Mouse (Mus musculus) ovary, adult 18-20 months (tissue): Measurements from ENCODE around the gene Pdcl3.

Experiments used
- DNase-seq: peaks from one replicate; pipeline ENCODE4 v3.0.0; 2022; ENCODE audit warnings: low spot score, mixed read lengths

The Pdcl3 gene

DNA sequence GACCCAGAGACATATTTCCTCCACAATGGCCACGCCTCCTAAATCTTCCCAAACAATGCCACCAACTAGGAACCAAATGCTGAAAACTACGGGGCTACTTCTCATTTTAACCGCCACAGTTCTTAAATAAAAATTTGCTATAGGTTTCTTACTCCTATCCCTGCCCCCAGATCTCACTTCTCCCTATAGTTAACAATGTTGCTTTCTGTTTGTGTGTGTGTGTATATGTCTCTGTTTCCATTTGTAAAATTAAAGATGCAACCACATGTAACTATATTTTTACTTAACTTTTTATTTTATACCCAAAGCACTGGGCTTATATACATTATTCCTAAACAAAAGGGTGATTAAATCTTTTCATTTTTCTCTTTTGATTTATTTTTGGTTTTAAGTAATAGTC lies at the start of gene Pdcl3:
Pdcl3 (plus strand) TSS at position 301 of the 400 bp plus-strand sequence.
- DNase-seq: no peak

- DNase-seq: no peak
Measured at GRCm38 (mm10) chr1:38936780-38937179, 48.6 kb upstream of the Pdcl3 start.

DNA sequence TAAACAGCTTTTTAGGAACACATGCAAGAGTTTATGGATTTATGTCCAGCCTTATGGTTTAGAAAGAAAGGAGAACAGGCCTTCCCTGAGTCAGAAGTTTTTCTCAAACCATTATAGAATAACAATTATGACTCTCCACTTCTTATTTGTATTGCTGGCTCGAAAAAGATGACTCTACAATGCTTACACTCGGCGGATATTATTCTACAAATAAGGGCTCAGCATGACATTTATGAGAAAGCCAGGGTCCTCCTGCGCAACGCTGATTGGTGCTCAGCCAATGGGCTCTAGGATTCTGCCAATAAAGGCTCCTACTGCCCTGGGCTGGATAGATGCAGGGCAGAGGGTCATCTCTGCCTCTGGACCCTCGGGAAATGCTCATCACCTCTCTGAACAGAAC lies 46.6 kb upstream of the Pdcl3 start, which contains the start of gene Nms:
Nms (plus strand) TSS at position 301 of the 400 bp plus-strand sequence.
- no peak for DNase-seq

DNA sequence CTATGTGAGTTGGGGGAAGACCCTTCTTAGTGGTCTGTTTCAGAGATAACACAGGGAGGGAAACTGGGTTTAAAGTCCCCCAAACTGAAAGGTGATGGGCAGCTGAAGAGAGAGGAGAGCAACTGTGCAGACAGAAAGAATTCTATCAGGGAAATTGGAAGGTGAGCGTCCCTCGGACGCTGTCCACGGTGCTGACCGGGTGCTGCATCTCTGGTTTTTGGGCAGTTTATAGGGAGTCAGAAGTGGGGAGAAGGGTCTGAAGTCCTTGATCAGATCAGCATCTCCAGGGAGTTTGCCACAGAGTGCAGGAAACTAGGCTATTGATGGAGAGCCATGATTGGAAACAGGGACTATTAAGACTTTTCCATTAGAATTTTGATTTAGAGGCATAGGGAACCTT lies 45.8 kb upstream of the Pdcl3 start:
- no peak for DNase-seq

GRCm38 (mm10) chr1:38956457-38956856 lies 29.0 kb upstream of the Pdcl3 start:
- no peak for DNase-seq

DNA sequence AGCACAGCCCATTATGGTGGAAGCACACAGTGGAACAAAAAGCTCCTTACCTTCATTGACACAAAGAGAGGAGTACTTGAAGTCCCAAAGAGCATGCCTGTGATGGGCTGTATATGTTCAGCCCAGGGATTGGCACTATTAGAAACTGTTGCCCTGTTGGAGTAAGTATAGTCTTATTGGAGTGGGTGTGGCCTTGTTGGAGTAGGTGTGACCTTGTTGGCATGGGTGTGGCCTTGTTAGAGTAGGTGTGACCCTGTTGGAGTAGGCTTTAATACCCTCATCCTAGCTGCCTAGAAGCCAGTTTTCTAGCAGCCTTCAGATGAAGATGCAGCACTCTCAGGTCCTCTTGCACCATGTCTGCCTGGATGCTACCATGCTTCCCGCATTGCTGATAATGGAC lies 16.3 kb upstream of the Pdcl3 start:
- no peak for DNase-seq

DNA sequence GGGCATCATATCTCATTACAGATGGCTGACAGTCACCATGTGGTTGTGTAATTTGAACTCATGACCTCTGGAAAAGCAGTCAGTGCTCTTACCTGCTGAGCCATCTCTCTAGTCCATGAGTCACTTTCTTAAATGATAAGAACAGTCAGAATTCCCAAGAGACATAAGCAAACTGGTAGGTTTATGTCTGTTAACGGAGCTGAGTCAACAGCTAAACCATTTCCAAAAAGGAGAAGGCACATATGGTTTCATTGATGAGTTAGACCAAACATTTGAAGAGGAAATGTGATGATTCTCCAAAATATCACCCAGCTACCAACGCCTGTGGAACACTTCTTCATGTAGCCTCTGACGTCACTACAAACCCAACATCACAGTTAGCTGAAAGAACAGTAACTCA lies 13.7 kb upstream of the Pdcl3 start:
- DNase-seq: no peak

- no peak for DNase-seq
Measured at GRCm38 (mm10) chr1:38972986-38973592, 12.3 kb upstream of the Pdcl3 start.

DNA sequence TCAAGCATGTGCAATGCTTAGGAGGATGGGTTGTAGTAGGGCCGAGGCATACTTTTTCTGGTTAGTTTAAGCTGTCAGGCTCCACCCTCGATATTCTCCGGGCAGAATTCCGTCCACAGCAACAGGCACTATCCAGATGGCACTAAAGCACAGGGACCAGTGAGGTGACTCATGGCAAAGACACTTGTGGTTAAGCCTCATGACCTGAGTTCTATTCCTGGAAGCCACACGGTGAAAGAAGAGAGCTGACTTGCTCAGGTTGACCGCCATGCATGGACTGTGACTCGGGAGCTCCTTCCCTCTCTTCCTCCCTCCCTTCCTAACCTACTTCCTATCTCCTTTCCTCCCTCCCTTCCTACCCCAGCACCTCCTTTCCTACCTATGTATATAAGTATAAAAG lies 5.5 kb upstream of the Pdcl3 start:
- DNase-seq: no peak

GRCm38 (mm10) chr1:38983870-38984269 lies 1.5 kb upstream of the Pdcl3 start:
- DNase-seq: no peak

DNA sequence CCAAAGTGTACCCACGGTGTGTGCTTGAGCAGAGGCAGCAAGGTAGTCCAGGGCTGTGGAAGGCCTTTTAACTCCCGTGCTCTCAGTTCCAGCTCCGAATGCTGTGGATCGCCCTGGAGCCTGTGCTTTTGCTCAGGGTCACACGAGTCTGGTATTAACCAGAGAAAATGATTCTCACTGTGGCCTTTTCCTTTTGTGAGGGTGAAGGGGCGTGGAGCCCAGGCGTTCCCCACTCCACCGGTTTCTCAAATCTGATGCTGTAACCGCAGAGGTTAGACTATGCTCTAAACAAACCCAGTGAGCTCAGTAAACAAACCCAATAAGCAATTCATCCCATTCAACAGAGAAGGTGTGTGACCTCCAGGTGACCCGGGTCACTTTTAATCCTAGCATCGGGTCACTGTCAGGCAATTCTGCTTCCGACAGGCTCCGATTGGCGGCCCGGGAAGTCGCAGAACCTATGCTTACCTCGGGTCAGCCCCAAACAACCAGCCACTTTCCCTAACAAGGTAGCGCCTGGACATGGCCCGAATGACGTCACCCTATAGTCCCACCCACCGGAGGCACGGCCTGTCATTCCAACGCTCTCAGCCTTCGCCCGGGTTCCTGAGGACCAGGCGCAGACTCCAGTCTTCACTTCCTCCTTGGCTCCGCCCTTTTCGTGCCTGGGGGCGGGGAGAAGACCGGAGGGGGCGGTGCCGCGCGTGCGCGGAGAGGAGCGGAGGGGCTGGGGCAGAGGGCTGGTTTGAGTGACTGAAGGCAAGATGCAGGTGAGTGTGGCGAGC lies 1.9 kb downstream of the Pdcl3 start:
- peak; percentile 95 for DNase-seq

DNA sequence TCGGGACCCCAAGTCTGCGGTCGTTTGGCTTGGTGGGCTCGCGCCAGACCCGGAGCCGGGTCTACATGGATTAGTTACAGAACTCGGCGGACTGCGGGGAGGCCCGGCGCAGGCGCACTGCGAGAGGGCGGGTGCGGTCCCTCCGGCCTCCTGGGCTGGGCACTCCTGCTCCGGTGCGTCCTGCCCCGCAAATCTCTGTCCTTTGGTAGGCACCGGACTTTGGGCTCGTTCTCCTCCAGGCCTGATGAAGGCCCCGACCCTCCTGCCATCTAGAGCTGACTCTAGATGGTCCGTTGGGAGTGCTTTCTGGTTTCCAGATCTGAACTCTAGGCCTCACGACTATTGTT lies 2.4 kb downstream of the Pdcl3 start:
- DNase-seq: no peak

DNA sequence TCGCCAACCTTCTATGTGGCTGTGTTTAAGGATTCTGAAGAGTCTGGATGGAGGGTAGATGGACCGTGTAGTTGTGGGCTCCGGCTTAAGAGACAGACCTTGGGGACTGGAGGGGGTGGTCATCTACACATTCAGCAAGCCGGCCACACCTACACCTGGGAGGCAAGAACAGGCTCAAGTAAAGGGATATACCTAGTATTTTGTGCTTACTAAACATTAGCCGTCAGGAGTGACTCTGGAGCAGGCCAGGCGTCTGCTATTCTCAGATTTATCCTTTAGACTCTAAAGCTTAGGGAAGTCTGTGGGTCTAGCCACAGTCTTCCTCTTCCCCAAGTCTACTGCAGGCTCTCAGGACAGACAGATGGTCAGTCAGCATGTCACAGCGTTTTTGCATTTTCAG lies 2.9 kb downstream of the Pdcl3 start:
- DNase-seq: no peak

DNA sequence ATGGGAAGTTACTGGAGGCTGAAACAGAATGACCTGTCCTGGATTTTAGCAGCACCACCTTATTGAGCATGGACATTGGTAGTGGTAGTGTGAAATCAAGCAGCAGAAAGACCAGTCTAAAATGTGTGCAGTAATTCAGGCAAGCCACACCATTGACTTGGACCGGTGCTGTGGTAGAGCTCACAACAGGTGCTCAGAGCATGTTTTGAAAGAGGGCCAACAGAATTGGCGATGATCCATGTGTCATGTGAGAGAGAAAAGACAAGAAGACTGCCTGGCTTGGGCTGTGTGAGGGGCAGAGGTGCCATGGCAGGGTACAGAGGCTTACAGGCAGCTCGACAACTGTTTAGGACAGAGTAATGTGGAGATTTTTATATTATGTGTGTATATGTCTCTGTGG lies 7.0 kb downstream of the Pdcl3 start:
- no peak for DNase-seq

DNA sequence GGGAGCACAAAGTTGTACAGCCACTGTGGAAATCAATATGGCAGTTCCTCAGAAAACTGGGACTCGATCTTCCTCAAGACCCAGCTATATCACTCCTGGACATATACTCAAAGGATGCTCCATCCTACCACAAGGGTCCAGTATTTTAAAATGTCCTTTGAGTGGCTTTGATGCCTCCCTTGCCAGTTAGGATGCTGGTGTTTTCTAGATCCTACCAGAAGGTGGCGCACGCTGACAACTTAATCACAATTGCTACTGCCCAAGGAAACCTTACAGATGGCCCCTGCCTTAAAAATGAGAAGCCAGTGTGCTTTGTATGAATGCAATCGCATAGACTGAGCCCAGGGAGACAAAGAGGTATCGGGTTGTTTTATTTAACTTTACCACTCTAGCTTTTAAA lies 15.7 kb downstream of the Pdcl3 start:
- peak; percentile 23 for DNase-seq

GRCm38 (mm10) chr1:39005751-39006354 lies 20.4 kb downstream of the Pdcl3 start:
- no peak for DNase-seq

- DNase-seq: no peak
Measured at GRCm38 (mm10) chr1:39006830-39007829, 21.7 kb downstream of the Pdcl3 start.

GRCm38 (mm10) chr1:39010583-39011021 lies 25.2 kb downstream of the Pdcl3 start:
- DNase-seq: peak; percentile 24

DNA sequence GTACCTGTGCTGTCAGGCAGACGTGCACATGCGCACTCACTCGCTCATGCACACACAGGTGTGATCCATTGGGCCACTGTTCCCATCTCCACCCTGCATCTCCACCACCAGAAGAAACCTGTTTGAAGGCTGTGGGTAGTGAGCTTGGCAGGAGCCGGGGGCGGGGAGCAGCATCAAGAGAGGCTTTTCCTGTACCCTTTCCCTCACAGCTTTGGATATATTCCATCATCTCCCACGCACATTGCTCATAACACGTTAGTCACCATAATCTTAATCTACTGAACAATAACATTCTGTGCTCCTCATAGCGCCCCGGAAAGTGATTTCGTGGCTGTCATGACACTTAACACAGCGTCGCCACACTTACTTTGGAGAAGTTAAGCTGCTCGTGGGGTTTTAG lies 27.2 kb downstream of the Pdcl3 start:
- no peak for DNase-seq

DNA sequence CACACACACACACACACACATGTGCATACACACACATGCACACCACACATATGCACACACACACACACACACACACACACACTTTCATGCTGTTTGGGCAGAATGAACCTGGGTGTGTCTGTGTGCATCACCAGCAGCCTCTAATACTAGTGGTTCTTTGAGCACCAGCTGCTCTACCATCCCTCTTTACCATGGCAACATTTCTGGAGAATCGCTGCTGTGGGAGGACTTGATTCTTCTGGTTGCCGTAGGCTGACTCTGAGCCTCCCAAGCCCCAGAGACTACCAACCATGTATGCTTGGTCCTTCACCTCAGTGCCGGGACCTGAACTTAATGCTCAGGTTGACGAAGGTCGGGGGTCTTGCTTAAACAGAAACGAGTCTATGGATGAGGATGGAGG lies 28.4 kb downstream of the Pdcl3 start:
- DNase-seq: no peak

GRCm38 (mm10) chr1:39015529-39015928 lies 30.1 kb downstream of the Pdcl3 start:
- no peak for DNase-seq

DNA sequence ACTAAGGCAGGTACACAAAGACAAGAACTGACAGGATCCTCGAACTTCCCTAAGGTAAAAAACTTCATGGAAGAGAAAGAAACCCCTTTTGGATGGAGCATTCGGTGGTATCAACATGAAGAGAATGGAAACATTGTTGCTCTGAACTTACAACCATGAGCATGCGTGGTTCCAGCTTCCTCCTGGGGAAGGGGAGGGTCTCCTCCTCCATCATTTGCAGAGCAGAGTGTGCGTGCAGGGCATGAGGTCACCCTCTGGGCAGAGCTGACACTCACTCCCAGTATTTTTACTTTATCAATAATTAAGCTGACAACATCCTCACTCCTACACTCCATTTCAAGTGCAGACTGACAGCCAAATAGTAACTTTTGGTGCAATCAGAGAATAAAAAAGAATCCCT lies 32.5 kb downstream of the Pdcl3 start:
- no peak for DNase-seq
